In the genomic region with DNA sequence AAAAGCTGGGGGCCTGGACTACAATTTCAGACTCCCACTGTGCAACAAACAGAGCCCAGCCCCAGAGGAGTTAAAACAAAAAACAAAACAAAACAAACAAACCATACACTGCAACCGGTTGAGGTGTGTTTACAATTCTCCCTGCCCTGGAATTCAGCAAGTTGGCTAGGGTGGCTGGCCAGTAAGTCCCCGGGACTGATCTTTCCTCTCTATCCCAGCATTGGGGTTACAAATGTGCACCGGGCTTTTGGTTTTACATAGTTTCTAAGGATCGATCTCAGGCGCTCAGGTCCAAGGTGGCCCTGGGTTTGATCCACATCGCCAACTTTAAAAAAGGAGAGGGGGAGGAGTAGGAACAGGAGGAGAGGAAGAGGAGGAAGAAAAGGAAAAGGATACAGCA, we compare ENCODE assay signal across 8 mouse cellular contexts. TPM values are rescaled to one million over a fixed set of nuclear protein-coding genes. Genes with fewer than 3 reads are reported as not detected.
A peak's percentile ranks its signal among the peaks of the same experiment; 100 is the strongest.
DNase-seq lines count a peak whose midpoint lies in the region; ATAC-seq lines count a peak whose summit lies in the region.

No protein-coding gene starts in this region.

- H3K36me3 ChIP-seq in heart, embryonic 15.5 days = no peaks in the 10 kb centered on the region
- H3K36me3 ChIP-seq in intestine, embryonic 15.5 days = no peaks in the 10 kb centered on the region
- H3K36me3 ChIP-seq in midbrain, embryonic 11.5 days (ENCODE audit: control insufficient read depth, insufficient read depth, low read length) = no peaks in the 10 kb centered on the region

- H3K4me1 ChIP-seq in heart, embryonic 15.5 days (replicated peaks) = peaks cover 5% of the 10 kb centered on the region
- no peaks in the 10 kb centered on the region; the same call in 1 of the 2 replicates for H3K4me1 ChIP-seq in brown adipose tissue, adult 24 weeks (ENCODE audit: control insufficient read depth, insufficient read depth, insufficient read length, low read length)
- peaks cover 4% of the 10 kb centered on the region; the same call in 1 of the 2 replicates for H3K4me1 ChIP-seq in intestine, embryonic 15.5 days (replicated peaks)
- H3K4me1 ChIP-seq in midbrain, embryonic 11.5 days (ENCODE audit: control insufficient read depth, insufficient read depth, low read length) = no peaks in the 10 kb centered on the region; the same call in 1 of the 2 replicates

- peak overlapping the region; percentile 85 for H3K27ac ChIP-seq in heart, embryonic 15.5 days
- 0 out of 2 replicates have a peak overlapping the region, but pooled peaks have one; percentile 66 for H3K27ac ChIP-seq in brown adipose tissue, adult 24 weeks (replicated peaks; ENCODE audit: low read depth, low read length)
- H3K27ac ChIP-seq in intestine, embryonic 15.5 days = no peak overlapping the region
- no peak overlapping the region for H3K27ac ChIP-seq in midbrain, embryonic 11.5 days (ENCODE audit: low read depth, low read length)

- H3K4me3 ChIP-seq in heart, embryonic 15.5 days = no peak overlapping the region
- no peak overlapping the region for H3K4me3 ChIP-seq in brown adipose tissue, adult 24 weeks (ENCODE audit: insufficient read depth, low read depth, low read length)
- no peak overlapping the region for H3K4me3 ChIP-seq in intestine, embryonic 15.5 days (replicated peaks)
- H3K4me3 ChIP-seq in midbrain, embryonic 11.5 days (ENCODE audit: low read depth, low read length) = no peak overlapping the region

- DNase-seq in heart, adult 9 months (ENCODE audit: low spot score in 2 of 2) = no peak
- DNase-seq in midbrain, embryonic 11.5 days (ENCODE audit: low spot score, missing footprints) = peak; percentile 86
- no peak for DNase-seq in cerebellum, postnatal 14 days
- DNase-seq in adrenal gland, adult 2 months = no peak
- no peak for DNase-seq in left cerebral cortex, postnatal 14 days (ENCODE audit: low spot score in 2 of 2)

- H3K27me3 ChIP-seq in heart, embryonic 15.5 days = peaks cover 6% of the 10 kb centered on the region; the same call in 1 of the 2 replicates
- no peaks in the 10 kb centered on the region for H3K27me3 ChIP-seq in intestine, embryonic 15.5 days (replicated peaks)
- H3K27me3 ChIP-seq in midbrain, embryonic 11.5 days (ENCODE audit: control insufficient read depth, insufficient read depth, low read length) = no peaks in the 10 kb centered on the region

- ATAC-seq in heart, embryonic 15.5 days (replicated peaks; ENCODE audit: insufficient number of reproducible peaks, insufficient read depth, low FRiP score, low read depth) = no peak
- no peak for ATAC-seq in intestine, embryonic 15.5 days
- ATAC-seq in midbrain, embryonic 11.5 days (ENCODE audit: low FRiP score) = no peak

- H3K9me3 ChIP-seq in heart, embryonic 15.5 days (replicated peaks) = no peaks in the 10 kb centered on the region
- H3K9me3 ChIP-seq in intestine, embryonic 15.5 days = no peaks in the 10 kb centered on the region
- no peaks in the 10 kb centered on the region for H3K9me3 ChIP-seq in midbrain, embryonic 11.5 days (ENCODE audit: control insufficient read depth, low read length)

- peak overlapping the region; percentile 85; the same call in 1 of the 2 replicates for H3K4me2 ChIP-seq in heart, embryonic 15.5 days
- H3K4me2 ChIP-seq in intestine, embryonic 15.5 days (replicated peaks) = 0 out of 2 replicates have a peak overlapping the region, but pooled peaks have one; percentile 83
- no peak overlapping the region for H3K4me2 ChIP-seq in midbrain, embryonic 11.5 days

- no peak overlapping the region for H3K9ac ChIP-seq in heart, embryonic 15.5 days
- H3K9ac ChIP-seq in intestine, embryonic 15.5 days = no peak overlapping the region
- peak overlapping the region; percentile 6; the same call in 1 of the 2 replicates for H3K9ac ChIP-seq in midbrain, embryonic 11.5 days (ENCODE audit: low read length)

- intact Hi-C loops in left cerebral cortex, postnatal 14 days (cut with DNase I) = no loop called here

- 34% methylated on average over 6 of the region's 6 CpGs for WGBS in heart, embryonic 15.5 days
- 28% methylated on average over 6 of the region's 6 CpGs for WGBS in intestine, embryonic 15.5 days
- 29% methylated on average over 6 of the region's 6 CpGs for WGBS in midbrain, embryonic 11.5 days

RNA-seq across cellular contexts. Expression of gene Zfp266, which starts 22.3 kb away (rescaled TPM):
- polyA plus RNA-seq in heart, embryonic 15.5 days (2015; fragmentation: Nextera tagmentation; extraction: Ambion mirVana) = 42.6 and 46.3 TPM in 2 replicates
- polyA plus RNA-seq in brown adipose tissue, adult 24 weeks (2012; ENCODE audit: insufficient read depth, insufficient read length, missing spikeins) = 11.8 and 14.7 TPM in 2 replicates
- 55.1 and 62.4 TPM in 2 replicates for polyA plus RNA-seq in intestine, embryonic 15.5 days (2015; fragmentation: Nextera tagmentation; extraction: Ambion mirVana)
- polyA plus RNA-seq in midbrain, embryonic 11.5 days (2014; fragmentation: Nextera tagmentation; extraction: Ambion mirVana) = 127 and 140 TPM in 2 replicates
- total RNA-seq in adrenal gland, adult 2 months (2021) = 10 to 100 TPM; 36.4 to 39.4 TPM
- 1.1 and 1.3 TPM in 2 replicates for polyA plus RNA-seq in adrenal gland, adult 2 months (2012; rRNA removed)
- total RNA-seq in left cerebral cortex, postnatal 14 days (2021) = 10 to 100 TPM; 46.3 to 46.6 TPM

RNA-seq across cellular contexts. Expression of gene Zfp846, which starts 37.6 kb away (rescaled TPM):
- 9.4 and 10.9 TPM in 2 replicates for polyA plus RNA-seq in heart, embryonic 15.5 days (2015; fragmentation: Nextera tagmentation; extraction: Ambion mirVana)
- polyA plus RNA-seq in brown adipose tissue, adult 24 weeks (2012; ENCODE audit: insufficient read depth, insufficient read length, missing spikeins) = 3.8 and 5.0 TPM in 2 replicates
- polyA plus RNA-seq in intestine, embryonic 15.5 days (2015; fragmentation: Nextera tagmentation; extraction: Ambion mirVana) = 12.0 and 13.8 TPM in 2 replicates
- polyA plus RNA-seq in midbrain, embryonic 11.5 days (2014; fragmentation: Nextera tagmentation; extraction: Ambion mirVana) = 23.8 and 24.8 TPM in 2 replicates
- total RNA-seq in adrenal gland, adult 2 months (2021) = 1 to 10 TPM; 6.9 to 7.7 TPM
- polyA plus RNA-seq in adrenal gland, adult 2 months (2012; rRNA removed) = 1.1 and 1.6 TPM in 2 replicates
- total RNA-seq in left cerebral cortex, postnatal 14 days (2021) = 10 to 100 TPM; 18.3 to 24.4 TPM

RNA-seq across cellular contexts. Expression of gene Zfp426, which starts 51.0 kb away (rescaled TPM):
- 9.9 and 12.6 TPM in 2 replicates for polyA plus RNA-seq in heart, embryonic 15.5 days (2015; fragmentation: Nextera tagmentation; extraction: Ambion mirVana)
- 8.0 and 8.5 TPM in 2 replicates for polyA plus RNA-seq in brown adipose tissue, adult 24 weeks (2012; ENCODE audit: insufficient read depth, insufficient read length, missing spikeins)
- 15.1 and 15.7 TPM in 2 replicates for polyA plus RNA-seq in intestine, embryonic 15.5 days (2015; fragmentation: Nextera tagmentation; extraction: Ambion mirVana)
- polyA plus RNA-seq in midbrain, embryonic 11.5 days (2014; fragmentation: Nextera tagmentation; extraction: Ambion mirVana) = 37.3 and 41.7 TPM in 2 replicates
- 10 to 100 TPM; 22.2 to 25.0 TPM for total RNA-seq in adrenal gland, adult 2 months (2021)
- 2.1 and 2.3 TPM in 2 replicates for polyA plus RNA-seq in adrenal gland, adult 2 months (2012; rRNA removed)
- total RNA-seq in left cerebral cortex, postnatal 14 days (2021) = 10 to 100 TPM; 29.2 to 29.5 TPM

Comparison
In these comparisons a context has a peak if more than half of its experiments do, and no peak if none do; other contexts are left out.
1. H3K27ac ChIP-seq: peak in heart, embryonic 15.5 days (single experiment) and brown adipose tissue, adult 24 weeks (single experiment); none in intestine, embryonic 15.5 days (single experiment) and midbrain, embryonic 11.5 days (single experiment).